Mouse (Mus musculus) adrenal gland, postnatal 0 days (tissue): ENCODE measurements around the gene Tubb2b. TPM values are rescaled to one million over a fixed set of nuclear protein-coding genes. Genes with fewer than 3 reads are reported as not detected.

ENCODE experiments used
- polyA plus RNA-seq: library from polyadenylated mRNA; unstranded; fragments of >200 nt; fragmentation: Nextera tagmentation; extraction: Ambion mirVana; gene quantifications from 2 replicates; pipeline ENCODE4 v1.2.1, GENCODE M21; 2015

Gene Tubb2b
- 32.6 and 114 TPM in 2 replicates for polyA plus RNA-seq

DNA sequence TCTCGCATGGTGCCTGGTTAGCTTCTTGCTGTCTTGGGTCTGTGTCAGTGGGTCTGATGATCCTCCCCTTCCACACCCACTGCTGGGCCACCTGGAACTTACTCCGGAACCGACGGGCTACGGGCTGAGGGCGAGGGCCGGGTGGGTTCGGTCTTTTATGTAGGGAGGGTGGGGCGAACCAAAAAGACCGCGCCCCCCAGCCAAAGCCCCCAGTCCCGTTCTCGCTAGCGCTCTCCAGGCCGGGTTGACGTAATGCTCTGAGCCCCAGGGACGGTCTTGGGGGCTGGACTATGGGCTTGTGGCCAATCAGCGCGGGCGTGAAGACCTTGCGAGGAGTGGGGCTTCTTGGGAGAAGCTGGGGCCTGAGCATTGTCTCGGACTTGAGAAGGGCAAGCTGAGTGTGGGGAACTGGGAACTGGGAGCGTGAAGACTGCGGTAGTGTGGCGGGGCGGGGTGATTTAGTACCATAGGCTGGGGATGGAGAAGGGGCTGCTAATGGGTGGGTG, at the start of gene Tubb2b:
TSS of gene Tubb2b (minus strand) at position 241 of the 506 bp plus-strand sequence.

DNA sequence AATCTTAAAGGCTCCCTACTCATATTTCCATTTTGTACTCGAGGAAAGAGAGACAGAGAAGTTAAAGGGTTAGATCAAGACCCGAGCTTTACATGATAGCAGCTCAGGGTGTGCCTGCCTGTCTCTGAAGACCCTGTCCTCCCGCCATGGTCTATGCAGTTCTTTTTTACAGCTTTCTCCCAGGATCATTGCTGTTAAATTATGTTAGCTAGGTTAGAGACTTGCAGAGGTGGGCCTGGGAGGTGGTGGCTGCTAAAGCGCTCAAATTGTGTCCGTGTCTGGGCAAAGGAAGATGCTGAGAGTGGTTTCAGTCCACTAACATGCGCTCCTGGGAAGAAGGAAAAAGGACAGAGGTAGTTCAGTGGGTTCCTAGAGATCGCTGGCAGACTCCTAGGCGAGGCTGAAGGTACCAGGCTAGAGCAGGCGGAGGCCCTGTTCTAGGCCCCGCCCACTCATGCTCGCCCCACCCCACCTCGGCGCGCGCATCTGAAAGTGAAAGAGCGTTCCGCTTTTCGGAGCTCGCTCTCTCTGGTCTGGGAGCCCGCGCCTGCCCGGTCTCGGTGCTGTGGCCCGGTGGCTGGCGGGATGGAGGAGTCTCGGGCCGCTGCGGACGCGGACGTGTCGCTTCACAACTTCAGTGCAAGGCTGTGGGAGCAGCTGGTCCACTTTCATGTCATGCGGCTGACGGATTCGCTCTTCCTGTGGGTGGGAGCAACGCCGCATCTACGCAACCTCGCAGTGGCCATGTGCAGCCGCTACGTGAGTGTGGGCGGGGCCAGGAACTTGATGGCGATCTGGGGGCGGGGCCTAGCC, 32.4 kb upstream of the Tubb2b start, which contains the start of gene Psmg4:
TSS of gene Psmg4 (plus strand) at position 474 of the 813 bp plus-strand sequence.

DNA sequence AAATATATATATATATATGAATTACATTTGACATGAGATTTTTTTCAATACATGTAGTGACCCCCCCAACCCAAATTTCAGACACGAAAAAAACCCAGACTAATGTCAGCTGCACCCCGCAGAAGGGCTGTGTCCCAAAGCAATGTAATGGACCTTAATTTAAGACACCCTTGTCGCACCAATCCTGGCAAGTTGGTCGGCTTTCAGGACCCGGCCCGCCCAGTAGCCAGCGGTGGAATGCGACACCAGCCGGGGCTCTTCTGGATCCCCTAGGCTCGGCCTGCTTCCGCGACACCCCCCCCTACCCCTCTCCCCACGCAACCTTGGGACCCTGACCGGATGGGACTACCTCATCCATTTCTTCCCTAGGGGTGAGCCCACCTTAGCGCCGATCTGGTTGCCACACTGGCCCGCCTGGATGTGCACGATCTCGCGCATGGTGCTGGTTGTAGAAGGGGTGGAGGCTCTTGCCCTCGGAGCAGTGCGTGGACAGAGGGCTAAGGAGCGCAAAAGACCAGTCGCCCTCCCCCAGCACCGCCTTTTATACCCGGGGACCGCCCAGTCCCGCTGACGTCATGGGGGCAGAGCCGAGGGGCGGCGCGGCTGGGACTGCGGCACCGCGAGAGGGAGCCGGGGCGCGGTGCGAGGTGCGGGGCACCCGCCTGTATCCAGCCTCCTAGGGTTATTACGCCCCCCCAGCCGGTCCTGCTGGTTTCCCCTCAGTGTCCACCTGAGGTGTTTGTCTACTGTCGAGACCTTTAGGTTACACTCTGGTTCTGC, 52.6 kb downstream of the Tubb2b start, which contains the start of gene Tubb2a:
TSS of gene Tubb2a (minus strand) at position 516 of the 780 bp plus-strand sequence.

Other genes starting within 250 kb of the Tubb2b start
- gene Serpinb6c, start 224.8 kb downstream of the Tubb2b start, polyA plus RNA-seq, result 0.86 and 3.1 TPM in 2 replicates
- gene Nqo2, start 165.8 kb downstream of the Tubb2b start, polyA plus RNA-seq, result 39.7 and 54.2 TPM in 2 replicates
- 12.7 and 18.0 TPM in 2 replicates for gene Ripk1, start 128.1 kb downstream of the Tubb2b start, polyA plus RNA-seq
- 205 and 267 TPM in 2 replicates for gene Serpinb6a, start 127.7 kb downstream of the Tubb2b start, polyA plus RNA-seq
- gene Bphl, start 92.9 kb downstream of the Tubb2b start, polyA plus RNA-seq, result 68.8 and 124 TPM in 2 replicates
- gene Tubb2a, start 52.5 kb downstream of the Tubb2b start, polyA plus RNA-seq, result 153 and 442 TPM in 2 replicates
- gene Psmg4, start 32.5 kb upstream of the Tubb2b start, polyA plus RNA-seq, result 98.8 and 136 TPM in 2 replicates
- 1.2 and 2.2 TPM in 2 replicates for gene Slc22a23, start 214.7 kb upstream of the Tubb2b start, polyA plus RNA-seq